Mouse (Mus musculus): Measurements from ENCODE around the gene Ncoa5. TPM values are rescaled to one million over a fixed set of nuclear protein-coding genes. Genes with fewer than 3 reads are reported as not detected.

Gene Ncoa5
- polyA plus RNA-seq, 1 experiment, result 30.8 TPM

DNA sequence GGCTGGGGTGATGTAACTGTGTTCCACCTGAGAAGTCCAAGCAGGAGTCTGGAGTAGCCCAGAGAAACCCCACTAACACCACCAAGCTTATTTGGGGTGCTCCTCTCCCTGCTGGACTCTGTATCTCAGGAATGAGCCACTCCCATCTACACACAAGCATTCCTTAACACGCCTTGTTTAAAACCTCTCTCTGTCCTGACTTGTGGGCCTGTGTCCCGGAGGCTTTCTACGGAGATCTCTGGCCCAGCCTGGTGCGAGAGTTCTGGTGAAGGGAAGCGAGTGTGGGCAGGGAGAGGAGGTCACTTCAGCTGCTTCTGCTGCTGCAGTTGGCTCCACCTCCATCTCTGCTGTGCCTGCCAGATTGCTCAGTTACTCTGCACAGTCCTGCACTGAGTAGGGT is 78.5 kb downstream of the Ncoa5 start:
- Histone ChIP-seq H3K9ac (ENCODE audit: low read depth, poor library complexity, severe bottlenecking) (no peak overlapping the region), H3K27me3 (ENCODE audit: control insufficient read depth, insufficient read depth, low read length, poor library complexity, severe bottlenecking) (no peaks in the 10 kb centered on the region), H3K27ac (ENCODE audit: insufficient read depth, low read length) (no peak overlapping the region), H3K9me3 (replicated peaks; ENCODE audit: control insufficient read depth, insufficient read depth, low read length, poor library complexity, severe bottlenecking) (no peaks in the 10 kb centered on the region), H3K4me1 (ENCODE audit: control insufficient read depth, insufficient read depth, low read length) (peaks cover 1% of the 10 kb centered on the region), H3K36me3 (ENCODE audit: control insufficient read depth, insufficient read depth, low read length, poor library complexity, severe bottlenecking) (no peaks in the 10 kb centered on the region), H3K4me3 (ENCODE audit: low read depth, low read length) (no peak overlapping the region)
- TF ChIP-seq EP300 (IDR thresholded peaks at IDR 0.05; ENCODE audit: insufficient read depth, low read depth, low read length) (no peak), CTCF (IDR thresholded peaks at IDR 0.05; ENCODE audit: low read depth, low read length) (no peak), POLR2A (IDR thresholded peaks at IDR 0.05; ENCODE audit: insufficient read depth, low read length) (no peak)

GRCm38 (mm10) chr2:164955725-164956124 is 78.9 kb downstream of the Ncoa5 start:
- no peaks in the 10 kb centered on the region for H3K27me3 ChIP-seq (ENCODE audit: control insufficient read depth, insufficient read depth, low read length, poor library complexity, severe bottlenecking)
- no peak overlapping the region for H3K27ac ChIP-seq (ENCODE audit: insufficient read depth, low read length)
- peaks cover 1% of the 10 kb centered on the region for H3K4me1 ChIP-seq (ENCODE audit: control insufficient read depth, insufficient read depth, low read length)
- TF ChIP-seq EP300 (IDR thresholded peaks at IDR 0.05; ENCODE audit: insufficient read depth, low read depth, low read length) (no peak), CTCF (IDR thresholded peaks at IDR 0.05; ENCODE audit: low read depth, low read length) (peak; percentile 48)
- no peaks in the 10 kb centered on the region for H3K9me3 ChIP-seq (replicated peaks; ENCODE audit: control insufficient read depth, insufficient read depth, low read length, poor library complexity, severe bottlenecking)
- no peak overlapping the region for H3K9ac ChIP-seq (ENCODE audit: low read depth, poor library complexity, severe bottlenecking)
- no peak overlapping the region for H3K4me3 ChIP-seq (ENCODE audit: low read depth, low read length)
- no peaks in the 10 kb centered on the region for H3K36me3 ChIP-seq (ENCODE audit: control insufficient read depth, insufficient read depth, low read length, poor library complexity, severe bottlenecking)

GRCm38 (mm10) chr2:164953224-164953623 is 81.4 kb downstream of the Ncoa5 start:
- no peak overlapping the region for H3K27ac ChIP-seq (ENCODE audit: insufficient read depth, low read length)
- peak; percentile 89 for TF ChIP-seq CTCF (IDR thresholded peaks at IDR 0.05; ENCODE audit: low read depth, low read length)
- no peak for TF ChIP-seq EP300 (IDR thresholded peaks at IDR 0.05; ENCODE audit: insufficient read depth, low read depth, low read length)
- H3K9me3 ChIP-seq (replicated peaks; ENCODE audit: control insufficient read depth, insufficient read depth, low read length, poor library complexity, severe bottlenecking), result no peaks in the 10 kb centered on the region
- H3K36me3 ChIP-seq (ENCODE audit: control insufficient read depth, insufficient read depth, low read length, poor library complexity, severe bottlenecking), result no peaks in the 10 kb centered on the region
- no peaks in the 10 kb centered on the region for H3K27me3 ChIP-seq (ENCODE audit: control insufficient read depth, insufficient read depth, low read length, poor library complexity, severe bottlenecking)
- 0 out of 2 replicates have a peak overlapping the region, but pooled peaks have one; percentile 21 for H3K4me3 ChIP-seq (ENCODE audit: low read depth, low read length)
- no peak overlapping the region for H3K9ac ChIP-seq (ENCODE audit: low read depth, poor library complexity, severe bottlenecking)
- H3K4me1 ChIP-seq (ENCODE audit: control insufficient read depth, insufficient read depth, low read length), result peaks cover 1% of the 10 kb centered on the region

DNA sequence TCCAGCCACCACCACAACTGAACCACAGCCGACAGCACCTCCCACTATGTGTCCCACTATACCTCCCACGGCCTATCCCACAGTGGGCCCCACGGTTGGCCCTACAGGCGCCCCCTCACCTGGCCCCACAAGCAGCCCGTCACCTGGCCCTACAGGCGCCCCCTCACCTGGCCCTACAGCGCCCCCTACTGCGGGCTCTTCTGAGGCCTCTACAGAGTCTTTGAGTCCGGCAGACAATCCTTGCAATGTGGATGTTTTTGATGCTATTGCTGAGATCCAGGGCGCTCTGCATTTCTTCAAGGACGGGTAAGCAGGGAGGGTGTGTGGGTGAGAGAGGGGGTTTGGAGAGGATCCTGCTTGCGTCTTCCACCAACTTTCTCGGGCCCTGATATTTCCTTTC is 82.2 kb downstream of the Ncoa5 start:
- H3K36me3 ChIP-seq (ENCODE audit: control insufficient read depth, insufficient read depth, low read length, poor library complexity, severe bottlenecking), result no peaks in the 10 kb centered on the region
- H3K9ac ChIP-seq (ENCODE audit: low read depth, poor library complexity, severe bottlenecking), result no peak overlapping the region
- H3K27me3 ChIP-seq (ENCODE audit: control insufficient read depth, insufficient read depth, low read length, poor library complexity, severe bottlenecking), result no peaks in the 10 kb centered on the region
- H3K4me1 ChIP-seq (ENCODE audit: control insufficient read depth, insufficient read depth, low read length), result peaks cover 5% of the 10 kb centered on the region
- H3K4me3 ChIP-seq (ENCODE audit: low read depth, low read length), result no peak overlapping the region
- H3K27ac ChIP-seq (ENCODE audit: insufficient read depth, low read length), result no peak overlapping the region
- TF ChIP-seq POLR2A (IDR thresholded peaks at IDR 0.05; ENCODE audit: insufficient read depth, low read length) (no peak), CTCF (IDR thresholded peaks at IDR 0.05; ENCODE audit: low read depth, low read length) (peak; percentile 43), EP300 (IDR thresholded peaks at IDR 0.05; ENCODE audit: insufficient read depth, low read depth, low read length) (no peak)
- no peaks in the 10 kb centered on the region for H3K9me3 ChIP-seq (replicated peaks; ENCODE audit: control insufficient read depth, insufficient read depth, low read length, poor library complexity, severe bottlenecking)

GRCm38 (mm10) chr2:164951745-164952144 is 82.9 kb downstream of the Ncoa5 start:
- H3K27me3 ChIP-seq (ENCODE audit: control insufficient read depth, insufficient read depth, low read length, poor library complexity, severe bottlenecking), result no peaks in the 10 kb centered on the region
- no peaks in the 10 kb centered on the region for H3K36me3 ChIP-seq (ENCODE audit: control insufficient read depth, insufficient read depth, low read length, poor library complexity, severe bottlenecking)
- no peak overlapping the region for H3K4me3 ChIP-seq (ENCODE audit: low read depth, low read length)
- H3K27ac ChIP-seq (ENCODE audit: insufficient read depth, low read length), result no peak overlapping the region
- H3K4me1 ChIP-seq (ENCODE audit: control insufficient read depth, insufficient read depth, low read length), result peaks cover 6% of the 10 kb centered on the region
- TF ChIP-seq CTCF (IDR thresholded peaks at IDR 0.05; ENCODE audit: low read depth, low read length) (peak; percentile 2), POLR2A (IDR thresholded peaks at IDR 0.05; ENCODE audit: insufficient read depth, low read length) (no peak)
- no peak overlapping the region for H3K9ac ChIP-seq (ENCODE audit: low read depth, poor library complexity, severe bottlenecking)
- H3K9me3 ChIP-seq (replicated peaks; ENCODE audit: control insufficient read depth, insufficient read depth, low read length, poor library complexity, severe bottlenecking), result no peaks in the 10 kb centered on the region

DNA sequence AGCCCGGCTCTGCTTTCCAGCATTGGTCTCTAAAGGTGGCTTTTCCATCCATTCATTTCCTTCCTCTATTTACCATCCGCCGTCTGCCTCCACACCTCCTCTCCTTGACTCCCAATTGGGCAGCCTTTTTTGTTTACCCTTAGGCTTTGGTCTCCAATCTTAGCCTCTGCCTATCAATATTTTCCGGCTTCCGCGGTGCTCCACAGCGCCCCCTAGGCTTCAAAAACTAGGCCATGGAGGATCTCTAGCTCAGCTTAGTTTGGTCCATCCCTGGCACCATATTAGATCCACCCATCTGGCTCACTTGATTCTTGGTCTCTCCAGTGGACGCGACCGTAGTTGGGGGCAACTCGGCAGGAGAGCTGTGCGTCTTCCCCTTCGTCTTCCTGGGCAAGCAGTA is 84.2 kb downstream of the Ncoa5 start:
- peak overlapping the region; percentile 12 for H3K9ac ChIP-seq (ENCODE audit: low read depth, poor library complexity, severe bottlenecking)
- no peak overlapping the region for H3K27ac ChIP-seq (ENCODE audit: insufficient read depth, low read length)
- H3K4me3 ChIP-seq (ENCODE audit: low read depth, low read length), result peak overlapping the region; percentile 67
- H3K4me1 ChIP-seq (ENCODE audit: control insufficient read depth, insufficient read depth, low read length), result peaks cover 6% of the 10 kb centered on the region
- H3K9me3 ChIP-seq (replicated peaks; ENCODE audit: control insufficient read depth, insufficient read depth, low read length, poor library complexity, severe bottlenecking), result no peaks in the 10 kb centered on the region
- H3K27me3 ChIP-seq (ENCODE audit: control insufficient read depth, insufficient read depth, low read length, poor library complexity, severe bottlenecking), result no peaks in the 10 kb centered on the region
- no peak for TF ChIP-seq POLR2A (IDR thresholded peaks at IDR 0.05; ENCODE audit: insufficient read depth, low read length)
- peak; percentile 65 for TF ChIP-seq CTCF (IDR thresholded peaks at IDR 0.05; ENCODE audit: low read depth, low read length)
- no peaks in the 10 kb centered on the region for H3K36me3 ChIP-seq (ENCODE audit: control insufficient read depth, insufficient read depth, low read length, poor library complexity, severe bottlenecking)

Other genes starting within 250 kb of the Ncoa5 start
- gene Snx21, start 249.0 kb downstream of the Ncoa5 start, polyA plus RNA-seq (2011; ENCODE audit: insufficient read depth, insufficient read length, low read depth, missing spikeins), result 10.7 and 11.2 TPM in 2 replicates
- gene Acot8, start 230.0 kb downstream of the Ncoa5 start, polyA plus RNA-seq (2011; ENCODE audit: insufficient read depth, insufficient read length, low read depth, missing spikeins), result 15.0 and 15.7 TPM in 2 replicates
- gene Zswim3, start 229.8 kb downstream of the Ncoa5 start, polyA plus RNA-seq (2011; ENCODE audit: insufficient read depth, insufficient read length, low read depth, missing spikeins), result 10.7 and 12.1 TPM in 2 replicates
- 39.5 and 50.0 TPM in 2 replicates for gene Zswim1, start 212.2 kb downstream of the Ncoa5 start, polyA plus RNA-seq (2011; ENCODE audit: insufficient read depth, insufficient read length, low read depth, missing spikeins)
- gene Spata25, start 206.3 kb downstream of the Ncoa5 start, polyA plus RNA-seq (2011; ENCODE audit: insufficient read depth, insufficient read length, low read depth, missing spikeins), result not detected in 2 replicates
- gene Ctsa, start 202.0 kb downstream of the Ncoa5 start, polyA plus RNA-seq (2011; ENCODE audit: insufficient read depth, insufficient read length, low read depth, missing spikeins), result 75.3 and 83.4 TPM in 2 replicates
- 2.2 and 2.8 TPM in 2 replicates for gene Neurl2, start 201.4 kb downstream of the Ncoa5 start, polyA plus RNA-seq (2011; ENCODE audit: insufficient read depth, insufficient read length, low read depth, missing spikeins)
- gene Pltp, start 177.2 kb downstream of the Ncoa5 start, polyA plus RNA-seq (2011; ENCODE audit: insufficient read depth, insufficient read length, low read depth, missing spikeins), result 52.4 and 55.9 TPM in 2 replicates
- gene Pcif1, start 155.6 kb downstream of the Ncoa5 start, polyA plus RNA-seq (2011; ENCODE audit: insufficient read depth, insufficient read length, low read depth, missing spikeins), result 30.2 and 30.9 TPM in 2 replicates
- gene Zfp335, start 123.1 kb downstream of the Ncoa5 start, polyA plus RNA-seq (2011; ENCODE audit: insufficient read depth, insufficient read length, low read depth, missing spikeins), result 9.1 and 10.6 TPM in 2 replicates
- gene Mmp9, start 94.1 kb downstream of the Ncoa5 start, polyA plus RNA-seq (2011; ENCODE audit: insufficient read depth, insufficient read length, low read depth, missing spikeins), result 5.8 and 6.2 TPM in 2 replicates
- 1.6 and 1.9 TPM in 2 replicates for gene Slc12a5, start 74.1 kb downstream of the Ncoa5 start, polyA plus RNA-seq (2011; ENCODE audit: insufficient read depth, insufficient read length, low read depth, missing spikeins)
- gene Cd40, start 20.8 kb upstream of the Ncoa5 start, polyA plus RNA-seq (2011; ENCODE audit: insufficient read depth, insufficient read length, low read depth, missing spikeins), result 5.3 and 5.8 TPM in 2 replicates
- not detected in 2 replicates for gene 1700025C18Rik, start 55.9 kb upstream of the Ncoa5 start, polyA plus RNA-seq (2011; ENCODE audit: insufficient read depth, insufficient read length, low read depth, missing spikeins)
- gene Cdh22, start 200.0 kb upstream of the Ncoa5 start, polyA plus RNA-seq (2011; ENCODE audit: insufficient read depth, insufficient read length, low read depth, missing spikeins), result 0.35 TPM in 1 of 2 replicates, not detected in the other